Mouse (Mus musculus) testis, adult 10 weeks (tissue): Measurements from ENCODE around the gene Ccndbp1. TPM values are rescaled to one million over a fixed set of nuclear protein-coding genes. Genes with fewer than 3 reads are reported as not detected.

Experiments used
- polyA plus RNA-seq: library from polyadenylated mRNA; stranded (reverse); fragments of 350-450 nt; fragmentation: Illumina TruSeq; extraction: RNeasy Lipid Tissue Mini Kit (QIAGEN cat#74804); gene quantifications from one replicate; pipeline ENCODE4 v1.2.3, GENCODE M21; 2014; ENCODE audit warnings: low read depth, low replicate concordance

The Ccndbp1 gene
- polyA plus RNA-seq = 14.0 TPM

GRCm38 (mm10) chr2:121007925-121008663 is at the start of gene Ccndbp1:
TSS of gene Ccndbp1 (plus strand) at chr2:121008403.

DNA sequence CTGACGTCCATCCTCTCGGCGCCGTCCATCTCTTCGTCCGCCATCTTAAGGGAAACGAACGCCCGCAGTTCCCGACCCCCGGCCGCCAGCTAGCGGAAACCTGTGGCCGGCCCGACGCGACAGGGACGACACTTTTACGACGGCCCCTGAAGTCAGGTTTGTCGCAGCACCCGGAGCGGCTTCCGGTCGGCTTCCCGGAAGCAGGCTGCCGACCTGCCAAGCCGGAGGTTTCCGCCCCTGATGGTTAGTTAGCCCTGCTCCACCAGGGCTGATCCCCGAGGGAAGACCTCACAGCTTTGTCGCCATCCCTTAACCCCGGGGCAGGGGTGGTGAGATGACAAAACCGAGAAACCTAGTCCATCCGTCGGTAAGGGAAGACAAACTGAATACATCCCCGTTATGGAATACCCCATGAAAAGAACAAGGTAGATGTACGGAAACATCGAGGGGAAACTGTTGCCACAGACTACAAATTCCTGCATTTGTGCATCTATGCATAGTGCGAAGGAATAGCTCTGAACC is 37.6 kb upstream of the Ccndbp1 start, which contains the start of gene Ubr1:
TSS of gene Ubr1 (minus strand) at position 157 of the 522 bp plus-strand sequence.

DNA sequence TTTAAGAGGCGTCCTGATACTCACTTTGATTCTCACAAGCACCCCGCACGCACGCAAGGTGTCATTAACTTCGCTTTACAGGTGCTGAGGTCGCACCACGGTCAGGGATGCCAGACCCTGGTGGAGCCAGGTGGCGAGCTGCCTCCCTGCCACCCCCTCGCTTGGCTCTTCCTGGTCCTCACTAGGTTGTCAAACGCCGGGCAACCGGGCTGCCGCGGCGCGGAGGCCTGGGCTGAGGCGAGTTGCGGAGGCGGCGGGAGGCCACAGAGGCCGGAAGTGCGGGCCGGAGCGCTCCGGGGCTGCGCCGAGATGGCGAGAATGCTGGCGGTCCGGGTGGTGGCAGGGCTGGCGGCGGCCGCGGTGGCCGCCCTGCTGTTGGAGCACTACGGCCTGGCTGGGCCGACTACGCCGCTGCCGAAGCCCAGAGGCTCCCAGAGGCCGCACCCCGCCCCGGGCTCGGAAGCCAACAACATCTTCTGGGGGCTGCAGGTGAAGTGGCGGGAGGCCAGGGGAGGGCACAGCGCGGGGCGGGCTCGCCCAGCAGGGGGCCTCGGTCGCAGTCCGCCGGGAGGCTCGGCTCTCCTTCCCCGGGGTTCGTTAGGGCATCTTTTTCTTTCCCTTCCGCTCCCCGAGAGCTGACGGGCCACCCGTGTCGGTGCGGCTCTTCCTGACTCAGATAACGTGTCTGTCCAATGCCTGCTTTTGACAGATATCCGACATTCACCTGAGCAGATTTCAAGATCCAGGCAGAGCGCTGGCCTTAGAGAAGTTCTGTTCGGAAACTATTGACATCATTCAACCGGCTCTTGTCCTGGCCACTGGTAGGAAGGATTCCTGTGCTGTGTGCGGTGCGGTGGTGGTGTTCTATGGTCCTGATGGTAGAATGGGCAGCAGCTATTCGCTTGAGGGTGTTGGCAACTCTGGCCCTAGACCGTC is 30.9 kb upstream of the Ccndbp1 start, which contains the start of gene Tmem62:
TSS of gene Tmem62 (plus strand) at position 28 of the 936 bp plus-strand sequence.

DNA sequence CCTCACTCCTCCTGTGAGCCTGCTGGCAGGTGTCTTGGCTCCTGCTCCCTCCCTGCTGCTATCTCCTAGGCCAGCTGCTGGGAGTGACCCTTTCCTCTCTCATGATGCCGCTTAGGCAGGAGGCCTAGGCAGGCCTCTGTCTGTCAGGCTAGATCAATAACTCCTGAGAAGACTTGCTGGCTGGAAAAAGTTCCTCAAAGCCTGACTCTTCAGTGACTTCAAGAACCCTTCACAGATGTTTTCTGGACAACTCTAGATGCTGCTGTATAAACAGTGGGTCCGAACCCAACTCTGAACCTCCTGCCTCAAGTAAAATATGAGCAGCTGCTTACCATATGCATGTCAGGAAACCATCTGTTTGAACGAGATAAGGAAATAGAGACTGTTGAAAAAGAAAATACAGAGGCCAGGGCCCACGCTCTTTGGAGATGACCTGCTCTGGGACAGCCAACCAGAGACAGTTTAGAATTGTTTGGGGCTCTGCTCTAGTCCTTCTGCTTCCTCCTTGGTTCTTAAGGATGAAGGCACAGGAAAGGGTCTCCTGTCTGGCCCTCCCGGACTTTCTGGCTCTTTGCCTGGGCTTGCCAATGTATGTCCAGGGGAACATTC is 28.6 kb downstream of the Ccndbp1 start, which contains the start of gene Epb42:
TSS of gene Epb42 (minus strand) at position 340 of the 609 bp plus-strand sequence.

Other genes with a start within 250 kb of the Ccndbp1 start
- gene Cdan1, start 158.3 kb upstream of the Ccndbp1 start, polyA plus RNA-seq = 8.5 TPM
- 250 TPM for gene Ttbk2, start 157.8 kb upstream of the Ccndbp1 start, polyA plus RNA-seq
- gene Ubr1, start 37.7 kb upstream of the Ccndbp1 start, polyA plus RNA-seq = 19.3 TPM
- gene Tmem62, start 31.4 kb upstream of the Ccndbp1 start, polyA plus RNA-seq = 9.5 TPM
- not detected for gene Epb42, start 28.7 kb downstream of the Ccndbp1 start, polyA plus RNA-seq
- not detected for gene Tgm5, start 77.4 kb downstream of the Ccndbp1 start, polyA plus RNA-seq
- gene Tgm7, start 101.4 kb downstream of the Ccndbp1 start, polyA plus RNA-seq = 0.10 TPM
- 22.6 TPM for gene Adal, start 132.0 kb downstream of the Ccndbp1 start, polyA plus RNA-seq
- 1.1 TPM for gene Lcmt2, start 132.2 kb downstream of the Ccndbp1 start, polyA plus RNA-seq
- 50.3 TPM for gene Tubgcp4, start 162.3 kb downstream of the Ccndbp1 start, polyA plus RNA-seq
- 7.7 TPM for gene Zscan29, start 162.7 kb downstream of the Ccndbp1 start, polyA plus RNA-seq